Mouse (Mus musculus) heart, adult 2 months (tissue): ENCODE measurements around the gene H2-Q2.
"Not testable (repeated sequence)": the region's sequence is repeated elsewhere in the genome, so short reads cannot be mapped to it uniquely, and the experiment has no call there.

Source experiments
- CTCF ChIP-seq: fragments of 200-600 bp; IDR thresholded peaks from 2 replicates; pipeline ENCODE4 v1.8.1; 2022; ENCODE audit warnings: antibody characterized with exemption, mild to moderate bottlenecking, moderate library complexity
- EP300 ChIP-seq: fragments of 200-500 bp; IDR thresholded peaks from 2 replicates; pipeline ENCODE4 v1.6.1; 2011; ENCODE audit warnings: low read depth, low read length, control low read depth; ENCODE audit not compliant: insufficient read depth
- POLR2A ChIP-seq: fragments of 200-500 bp; IDR thresholded peaks from 2 replicates; pipeline ENCODE4 v1.6.1; 2011; ENCODE audit warnings: mild to moderate bottlenecking, low read depth, low read length, control low read depth; ENCODE audit not compliant: insufficient read depth

GRCm38 (mm10) chr17:35393864-35394800 is 52.1 kb downstream of the H2-Q2 start:
- TF ChIP-seq CTCF, POLR2A, EP300: not testable (repeated sequence)
